Mouse (Mus musculus): ENCODE results near the gene Gnai3.

Gene Gnai3

GRCm38 (mm10) chr3:108102075-108102474 is 43.9 kb downstream of the Gnai3 start:
- no peak for DNase-seq

- no peak for DNase-seq
These were observed 44.4 kb downstream of the Gnai3 start for GRCm38 (mm10) chr3:108101594-108101993.

GRCm38 (mm10) chr3:108098316-108098715 is 47.6 kb downstream of the Gnai3 start:
- DNase-seq, result no peak

DNA sequence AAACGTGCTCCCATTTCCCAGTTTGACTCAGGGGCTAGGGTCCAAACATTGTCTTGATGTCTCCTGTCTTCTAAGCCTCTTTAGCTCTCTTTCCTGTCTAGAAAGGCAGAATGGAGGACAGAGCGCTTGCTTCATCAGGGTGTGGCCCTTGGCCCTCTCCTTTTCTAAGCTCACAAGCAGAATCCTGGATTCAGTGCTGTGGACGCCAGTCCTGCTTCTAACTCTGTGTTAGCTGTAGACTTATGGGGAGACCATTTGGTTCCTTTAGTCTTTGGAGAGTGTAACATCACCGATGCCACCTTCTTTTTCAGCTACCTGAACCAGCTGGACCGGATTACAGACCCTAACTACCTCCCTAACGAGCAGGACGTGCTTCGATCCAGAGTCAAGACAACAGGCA is 48.3 kb downstream of the Gnai3 start:
- no peak for DNase-seq

DNA sequence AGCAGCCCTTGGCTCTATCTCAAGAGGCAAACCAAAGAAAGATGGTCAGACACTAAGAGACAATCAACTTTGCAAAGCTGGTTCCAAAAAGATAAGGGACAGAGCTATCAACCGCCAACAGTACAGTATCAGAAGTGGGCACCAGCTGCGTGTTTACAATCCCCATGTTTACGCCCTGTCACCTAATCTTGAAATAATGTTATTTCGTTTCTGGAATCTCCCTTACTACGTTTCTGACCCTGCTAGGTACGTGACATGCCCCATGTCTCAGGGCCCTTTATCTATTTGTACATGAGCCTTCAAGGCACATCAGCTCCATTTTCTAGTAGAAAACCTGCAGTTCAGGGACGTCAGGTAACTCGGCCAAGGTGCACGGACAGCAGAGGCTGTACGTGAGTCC is 49.2 kb downstream of the Gnai3 start:
- no peak for DNase-seq

- no peak for DNase-seq
These were observed 49.7 kb downstream of the Gnai3 start for GRCm38 (mm10) chr3:108096226-108096625.

- DNase-seq, result no peak
These were observed 50.8 kb downstream of the Gnai3 start for GRCm38 (mm10) chr3:108094976-108095760.

- DNase-seq, result no peak
These were observed 51.8 kb downstream of the Gnai3 start for GRCm38 (mm10) chr3:108094146-108094545.

- DNase-seq, result no peak
These were observed 52.6 kb downstream of the Gnai3 start for GRCm38 (mm10) chr3:108093306-108093705.

DNA sequence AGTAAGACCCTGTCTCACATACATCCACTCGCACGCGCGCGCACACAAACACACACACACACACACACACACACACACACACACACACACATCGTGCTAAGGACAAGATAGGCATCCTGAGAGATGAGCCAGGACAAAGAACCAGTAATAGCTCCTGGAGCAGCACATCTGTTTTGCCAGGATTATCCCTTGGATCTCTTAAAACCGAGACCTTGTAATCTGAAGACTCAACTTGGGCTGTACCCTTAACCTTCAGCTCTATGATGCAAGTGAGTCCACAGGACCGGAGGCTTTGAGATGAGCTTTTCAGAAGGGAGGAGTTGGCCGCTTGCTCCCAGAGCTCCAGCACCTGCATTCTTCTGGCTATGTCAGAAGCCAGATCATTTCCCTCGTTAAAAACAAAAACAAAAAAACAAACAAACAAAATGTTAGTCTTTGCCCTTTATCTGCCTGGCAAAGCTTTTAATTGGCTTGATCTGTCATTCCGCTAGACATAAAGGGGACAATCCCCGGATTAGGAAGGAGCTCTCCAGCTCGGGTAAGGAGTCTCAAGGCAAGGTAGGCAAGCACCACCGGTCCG is 53.3 kb downstream of the Gnai3 start, which contains the start of gene Gnat2:
Gnat2 (plus strand) TSS at position 254 of the 580 bp plus-strand sequence.
- DNase-seq, result no peak

- no peak for DNase-seq
These were observed 53.9 kb downstream of the Gnai3 start for GRCm38 (mm10) chr3:108092030-108092429.

DNA sequence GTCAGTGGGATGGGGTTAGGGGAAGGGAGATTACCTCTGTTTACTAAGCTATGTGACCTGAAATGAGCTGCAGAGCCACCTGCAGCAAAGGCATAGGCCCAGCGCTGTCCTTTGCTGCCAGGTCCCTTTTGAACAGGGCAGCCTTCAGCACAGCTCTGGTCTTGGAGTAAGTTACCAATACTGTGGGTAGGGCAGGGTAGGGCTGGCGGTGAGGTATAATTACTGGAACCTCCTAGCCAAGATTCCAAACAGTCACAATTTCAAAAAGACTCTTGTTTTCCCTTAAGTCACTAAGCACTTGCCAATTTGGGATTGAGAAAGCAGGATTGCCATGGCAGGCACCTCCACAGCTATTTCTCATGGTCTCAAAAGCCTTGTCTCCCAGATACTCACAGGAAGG is 55.4 kb downstream of the Gnai3 start:
- no peak for DNase-seq

DNA sequence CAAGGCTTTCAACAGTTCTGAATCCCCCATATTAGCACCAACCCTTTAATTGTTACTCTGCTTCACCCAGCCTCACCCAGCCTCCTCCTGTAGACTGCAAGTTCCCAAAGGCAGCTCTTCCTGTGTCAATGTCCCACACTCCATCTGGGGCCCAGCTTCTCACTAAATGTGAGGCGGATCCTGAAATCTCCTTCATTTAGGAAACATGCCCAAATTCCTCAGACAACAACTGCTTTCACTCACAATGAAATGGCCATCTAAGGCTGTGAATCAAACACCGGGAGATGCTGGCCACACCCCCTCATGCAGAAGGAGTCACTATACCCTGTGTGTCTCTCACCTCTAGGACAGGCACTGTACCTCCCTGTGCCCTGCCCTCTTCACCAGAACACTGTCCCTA is 56.0 kb downstream of the Gnai3 start:
- DNase-seq, result no peak

DNA sequence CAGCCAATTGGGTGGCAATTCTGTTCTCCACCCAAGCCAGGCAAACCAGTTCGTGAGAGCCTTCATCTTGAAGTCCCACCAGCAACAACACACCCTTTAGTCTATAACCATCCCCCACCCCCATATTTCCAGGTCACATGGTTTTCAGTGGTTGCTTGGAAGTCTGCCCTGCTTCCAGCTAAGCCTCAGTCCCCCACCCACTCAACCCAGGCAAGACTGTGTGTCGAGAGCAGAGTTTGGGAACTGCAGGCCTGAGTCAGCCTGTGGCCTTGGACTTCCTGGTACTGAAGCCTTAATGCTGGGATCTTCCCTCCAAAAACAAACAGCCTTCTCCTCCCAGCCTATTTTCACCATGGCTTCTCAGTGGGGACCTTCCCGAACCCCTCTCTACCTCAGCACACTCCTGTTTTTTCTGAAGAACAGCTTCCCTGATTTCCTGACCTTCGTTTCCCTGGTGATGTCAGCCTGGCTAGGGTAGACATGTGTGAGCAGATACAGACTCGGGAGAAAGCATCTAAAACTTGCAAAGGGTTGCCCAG is 57.0 kb downstream of the Gnai3 start:
- no peak for DNase-seq

DNA sequence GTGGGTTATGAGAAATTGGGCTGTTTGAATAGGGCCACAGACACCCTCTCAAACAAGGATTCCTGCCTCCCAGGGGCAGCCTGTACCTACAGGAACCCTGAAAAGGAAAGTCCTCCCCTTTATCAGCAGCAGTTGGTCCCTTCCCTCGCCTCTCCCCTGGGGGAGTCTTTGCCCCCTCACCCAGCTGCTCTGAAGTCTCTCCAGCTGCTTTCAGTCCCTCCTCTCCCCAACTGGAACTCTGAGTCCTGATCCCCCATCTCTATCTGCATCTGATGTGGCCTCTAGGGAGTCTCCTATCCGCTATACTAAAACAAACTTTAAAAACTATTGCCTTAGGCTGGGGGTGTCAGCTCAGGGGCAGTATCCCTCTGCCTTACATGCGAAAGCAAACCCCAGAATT is 58.6 kb downstream of the Gnai3 start:
- no peak for DNase-seq

- peak; percentile 68 for DNase-seq
These were observed 59.4 kb downstream of the Gnai3 start, which contains the start of gene Ampd2 for GRCm38 (mm10) chr3:108086470-108086979. Gene Ampd2, minus strand, starts transcription at chr3:108086651.

DNA sequence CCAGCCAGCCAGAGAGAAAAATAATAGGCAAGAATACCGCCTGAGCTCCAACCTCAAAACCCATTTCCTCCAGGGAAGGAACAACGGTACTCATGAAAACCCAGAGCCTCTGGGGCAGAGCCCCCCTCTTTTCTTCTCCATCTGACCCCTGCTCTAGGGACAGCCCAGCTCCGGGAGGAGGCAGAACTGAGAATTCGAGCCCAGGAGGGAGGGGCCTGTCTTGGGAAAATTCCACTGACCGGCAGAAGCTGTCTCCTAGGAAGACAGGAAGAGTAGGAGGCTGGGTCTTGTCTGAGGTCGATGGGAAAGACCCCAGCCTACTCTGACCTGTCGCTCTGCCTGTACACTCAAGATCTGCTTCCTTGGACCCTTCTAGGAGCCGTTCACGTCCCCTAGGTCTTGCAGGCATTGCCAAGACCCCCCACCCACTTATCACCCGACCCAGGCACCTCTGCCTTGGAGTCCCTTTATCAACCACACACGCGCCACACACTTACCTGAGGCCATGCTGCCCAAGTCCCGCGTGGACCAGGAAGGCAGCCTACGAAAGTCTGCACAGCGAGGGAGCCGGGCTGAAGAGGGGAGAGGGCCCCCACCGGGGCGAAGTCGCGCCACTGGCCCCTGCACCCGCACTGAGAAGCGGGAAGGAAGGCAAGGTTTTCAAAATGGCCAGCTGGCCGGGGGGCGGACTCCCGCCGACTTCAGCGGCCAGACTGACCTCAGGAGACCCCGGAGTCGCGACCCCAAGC is 60.1 kb downstream of the Gnai3 start:
- peak; percentile 76 for DNase-seq

GRCm38 (mm10) chr3:108085281-108085720 is 60.6 kb downstream of the Gnai3 start:
- DNase-seq, result peak; percentile 92

GRCm38 (mm10) chr3:108084767-108085270 is 61.1 kb downstream of the Gnai3 start:
- no peak for DNase-seq

DNA sequence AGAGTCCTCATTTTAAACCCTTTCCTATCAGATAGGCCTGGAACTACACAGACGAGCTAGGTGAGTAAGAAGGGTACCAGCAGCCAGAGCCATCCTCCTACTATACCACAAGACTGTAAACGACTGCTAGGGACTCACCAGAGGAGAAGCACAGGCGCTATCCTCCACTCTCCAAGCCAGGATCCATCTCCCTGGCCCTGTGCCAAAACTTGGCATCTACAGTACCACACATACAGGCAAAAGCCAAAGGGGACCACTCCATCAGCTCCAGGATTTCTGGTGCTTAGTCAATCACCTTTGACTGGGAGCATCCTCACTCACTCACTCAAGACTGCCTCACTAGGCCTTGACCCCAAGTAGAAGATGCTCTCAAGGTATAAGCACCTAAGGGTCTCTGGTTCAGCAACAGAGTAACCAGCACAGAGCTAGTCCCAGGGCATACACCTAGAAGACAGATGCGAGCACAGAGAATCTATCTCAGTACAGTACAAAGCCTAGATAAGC is 62.0 kb downstream of the Gnai3 start:
- DNase-seq, result peak; percentile 48

DNA sequence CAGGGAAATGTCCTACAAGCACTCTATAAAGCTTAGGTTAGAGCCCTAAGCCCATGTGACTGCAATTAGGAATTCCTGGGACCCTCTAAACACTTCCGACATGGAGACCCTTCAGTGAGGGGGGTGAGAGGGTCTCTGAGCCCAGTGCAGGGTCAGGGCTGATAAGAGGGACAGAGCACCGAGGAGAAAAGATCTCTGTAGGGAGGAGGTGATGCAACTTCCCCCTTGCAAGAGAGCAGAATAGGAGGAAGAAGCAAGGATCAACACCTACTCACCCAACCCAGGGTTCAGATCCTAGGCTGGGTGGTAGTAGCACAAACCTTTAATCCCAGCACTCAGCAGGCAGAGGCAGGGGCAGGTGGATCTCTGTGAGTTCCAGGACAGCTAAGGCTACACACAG is 62.8 kb downstream of the Gnai3 start:
- DNase-seq, result no peak

- no peak for DNase-seq
These were observed 63.6 kb downstream of the Gnai3 start for GRCm38 (mm10) chr3:108082251-108082875.

Measured in cerebellum, adult 11 months (tissue).